Mouse (Mus musculus): ENCODE results near the gene Gm19410. TPM values are rescaled to one million over a fixed set of nuclear protein-coding genes. Genes with fewer than 3 reads are reported as not detected.

Gene Gm19410
- polyA plus RNA-seq (2015; fragmentation: Nextera tagmentation; extraction: Ambion mirVana): 0.03 and 0.04 TPM in 2 replicates

- peak; percentile 14; the same call in 1 of the 2 replicates for ATAC-seq (ENCODE audit: insufficient read depth, low FRiP score, low read depth)
- peak within 1 kb of the TSS; percentile 85 for H3K4me2 ChIP-seq
- peaks cover 3% of the 10 kb centered on the region; the same call in 1 of the 2 replicates for H3K4me1 ChIP-seq
- under 1% methylated on average over 35 of the region's 35 CpGs for WGBS
- H3K36me3 ChIP-seq: no peaks in the 10 kb centered on the region
- peak within 1 kb of the TSS; percentile 39 for H3K4me3 ChIP-seq (replicated peaks)
- no peak within 1 kb of the TSS for H3K9ac ChIP-seq
- H3K27ac ChIP-seq: no peak within 1 kb of the TSS
- peaks cover 11% of the 10 kb centered on the region for H3K27me3 ChIP-seq (replicated peaks)
- no peaks in the 10 kb centered on the region for H3K9me3 ChIP-seq
These were observed at the start of gene Gm19410 for GRCm38 (mm10) chr8:35765499-35766193. Gene Gm19410 (plus strand): TSS chr8:35765790.

GRCm38 (mm10) chr8:35730776-35731175, 34.8 kb upstream of the Gm19410 start:
- 43% methylated on average over 3 of the region's 3 CpGs for WGBS
- H3K4me3 ChIP-seq (replicated peaks): no peak overlapping the region
- no peak for ATAC-seq (ENCODE audit: insufficient read depth, low FRiP score, low read depth)
- H3K27me3 ChIP-seq (replicated peaks): no peaks in the 10 kb centered on the region
- H3K4me2 ChIP-seq: no peak overlapping the region
- no peaks in the 10 kb centered on the region for H3K36me3 ChIP-seq
- H3K9me3 ChIP-seq: no peaks in the 10 kb centered on the region
- H3K4me1 ChIP-seq: no peaks in the 10 kb centered on the region
- H3K9ac ChIP-seq: no peak overlapping the region
- H3K27ac ChIP-seq: no peak overlapping the region

GRCm38 (mm10) chr8:35735438-35735837, 30.2 kb upstream of the Gm19410 start:
- Histone ChIP-seq H3K4me1 (no peaks in the 10 kb centered on the region), H3K4me2 (no peak overlapping the region), H3K9me3 (no peaks in the 10 kb centered on the region), H3K27me3 (replicated peaks) (no peaks in the 10 kb centered on the region), H3K36me3 (no peaks in the 10 kb centered on the region), H3K27ac (no peak overlapping the region), H3K9ac (no peak overlapping the region), H3K4me3 (replicated peaks) (no peak overlapping the region)
- WGBS: 69% methylated on average over 3 of the region's 3 CpGs
- ATAC-seq (ENCODE audit: insufficient read depth, low FRiP score, low read depth): no peak

GRCm38 (mm10) chr8:35756202-35756601, 9.4 kb upstream of the Gm19410 start:
- no peak overlapping the region for H3K27ac ChIP-seq
- no peak overlapping the region for H3K9ac ChIP-seq
- H3K4me2 ChIP-seq: no peak overlapping the region
- no peaks in the 10 kb centered on the region for H3K9me3 ChIP-seq
- H3K4me1 ChIP-seq: no peaks in the 10 kb centered on the region
- no peak for ATAC-seq (ENCODE audit: insufficient read depth, low FRiP score, low read depth)
- H3K4me3 ChIP-seq (replicated peaks): no peak overlapping the region
- no peaks in the 10 kb centered on the region for H3K27me3 ChIP-seq (replicated peaks)
- 89% methylated on average over 5 of the region's 5 CpGs for WGBS
- no peaks in the 10 kb centered on the region for H3K36me3 ChIP-seq

GRCm38 (mm10) chr8:35765020-35765419, 570 bp upstream of the Gm19410 start:
- ATAC-seq (ENCODE audit: insufficient read depth, low FRiP score, low read depth): 0 out of 2 replicates have a peak, but pooled peaks have one; percentile 4
- Histone ChIP-seq H3K9me3 (no peaks in the 10 kb centered on the region), H3K27me3 (replicated peaks) (peaks cover 11% of the 10 kb centered on the region), H3K27ac (no peak overlapping the region), H3K4me1 (peaks cover 3% of the 10 kb centered on the region; the same call in 1 of the 2 replicates), H3K36me3 (no peaks in the 10 kb centered on the region), H3K4me3 (replicated peaks) (peak overlapping the region; percentile 39), H3K9ac (no peak overlapping the region), H3K4me2 (peak overlapping the region; percentile 85)
- WGBS: 4% methylated on average over 9 of the region's 9 CpGs

GRCm38 (mm10) chr8:35773508-35773907, 7.9 kb downstream of the Gm19410 start:
- Histone ChIP-seq H3K27ac (no peak overlapping the region), H3K4me1 (no peaks in the 10 kb centered on the region), H3K9ac (no peak overlapping the region), H3K4me3 (replicated peaks) (no peak overlapping the region), H3K9me3 (no peaks in the 10 kb centered on the region), H3K27me3 (replicated peaks) (no peaks in the 10 kb centered on the region), H3K4me2 (no peak overlapping the region), H3K36me3 (no peaks in the 10 kb centered on the region)
- WGBS: 50% methylated on average over 7 of the region's 7 CpGs
- ATAC-seq (ENCODE audit: insufficient read depth, low FRiP score, low read depth): no peak

Small RNAs within 50 kb of the gene (microRNA-seq; reads per million reads assigned to microRNA genes)
- gene Gm44474: not detected

Measured in stomach, embryonic 15.5 days (tissue).